Mouse (Mus musculus) ovary, adult 2 months (tissue): ENCODE data around the gene Il10ra. TPM values are rescaled to one million over a fixed set of nuclear protein-coding genes. Genes with fewer than 3 reads are reported as not detected.

Experiments used
- polyA plus RNA-seq: library from polyadenylated mRNA; depleted of rRNA; stranded (reverse); fragments of >200 nt; gene quantifications from 2 replicates; pipeline ENCODE4 v1.2.3, GENCODE M21; 2012; rRNA removed

Il10ra gene
- polyA plus RNA-seq = 5.2 and 5.9 TPM in 2 replicates

DNA sequence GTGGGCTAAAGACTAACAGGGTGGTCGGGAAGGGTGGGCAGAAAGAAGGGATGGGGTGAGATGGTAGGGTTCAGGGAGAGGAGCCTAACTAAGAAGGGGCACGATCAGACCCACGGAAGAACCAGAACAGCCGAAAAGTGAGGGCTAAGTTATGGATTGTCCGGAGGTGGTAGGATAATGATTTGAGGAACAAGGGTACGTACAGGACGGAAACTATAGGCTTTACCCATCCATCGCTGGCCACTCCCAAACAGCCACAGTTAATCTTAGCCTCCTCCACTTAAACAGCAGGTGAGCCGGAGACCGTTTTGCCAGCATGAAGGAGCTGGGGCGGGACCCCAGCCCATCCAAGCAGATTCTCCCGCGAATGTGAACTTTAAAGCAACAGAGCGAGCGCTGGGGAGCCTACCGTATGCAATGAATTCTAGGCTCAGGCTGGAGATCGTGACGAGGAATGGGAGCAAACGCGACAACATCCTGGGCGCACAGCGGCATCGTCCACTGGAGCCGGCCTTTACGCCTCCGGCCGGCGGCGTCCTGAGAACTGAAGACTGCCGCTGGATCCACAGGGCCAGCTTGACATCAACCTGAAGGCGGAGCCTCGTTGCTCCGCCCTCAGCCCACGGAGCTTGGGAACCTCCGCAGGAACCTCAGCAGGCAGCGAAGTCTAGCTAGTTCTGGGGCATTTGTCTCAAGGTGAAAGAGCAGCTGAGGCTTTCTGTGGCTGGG is at the start of gene Il10ra:
Il10ra (minus strand) TSS at position 553 of the 729 bp plus-strand sequence.

Other genes starting within 250 kb of the Il10ra start
- 2.3 and 2.8 TPM in 2 replicates for gene Mpzl2, start 229.3 kb downstream of the Il10ra start, polyA plus RNA-seq
- gene Mpzl3, start 214.0 kb downstream of the Il10ra start, polyA plus RNA-seq = 2.0 and 5.0 TPM in 2 replicates
- 0.25 and 0.35 TPM in 2 replicates for gene Jaml, start 190.0 kb downstream of the Il10ra start, polyA plus RNA-seq
- 1.3 TPM in 2 replicates for gene Scn2b, start 151.4 kb downstream of the Il10ra start, polyA plus RNA-seq
- 0.23 and 0.28 TPM in 2 replicates for gene Scn4b, start 130.8 kb downstream of the Il10ra start, polyA plus RNA-seq
- 0.07 and 0.15 TPM in 2 replicates for gene BC049352, start 87.1 kb downstream of the Il10ra start, polyA plus RNA-seq
- 4.4 and 6.9 TPM in 2 replicates for gene Tmprss4, start 65.1 kb downstream of the Il10ra start, polyA plus RNA-seq
- 4.9 and 6.9 TPM in 2 replicates for gene Tmprss13, start 50.0 kb upstream of the Il10ra start, polyA plus RNA-seq
- gene Fxyd6, start 101.0 kb upstream of the Il10ra start, polyA plus RNA-seq = 88.4 and 105 TPM in 2 replicates
- gene Fxyd2, start 130.5 kb upstream of the Il10ra start, polyA plus RNA-seq = 9.2 and 13.3 TPM in 2 replicates
- 1.0 and 1.5 TPM in 2 replicates for gene Dscaml1, start 157.5 kb upstream of the Il10ra start, polyA plus RNA-seq